Mouse (Mus musculus): ENCODE measurements at regions not wholly inside any gene's neighbourhood (a gene's known extent, or its start where the extent isn't known, plus 50 kb on each side); places are given as distances from the start of the nearest gene placed in this dataset.

DNA sequence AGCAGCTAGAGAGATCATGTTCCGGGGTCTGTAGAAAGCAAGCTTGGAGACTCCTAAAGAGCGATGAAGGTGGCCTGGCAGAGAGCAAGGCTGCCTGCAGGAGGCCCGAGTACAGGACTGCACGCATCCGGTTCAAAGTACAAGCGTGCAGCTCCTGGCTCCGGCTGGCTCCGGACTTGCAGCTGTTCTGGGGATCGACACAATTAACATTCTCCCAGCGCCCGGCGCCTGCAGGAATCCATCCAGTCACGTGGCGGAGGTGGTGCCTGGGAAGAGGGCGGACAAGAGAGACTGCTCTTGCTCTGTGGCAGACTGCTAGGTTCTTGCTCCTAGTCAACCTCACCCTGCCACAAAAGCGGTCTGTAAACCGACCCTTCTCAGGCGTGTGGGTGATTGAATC lies 86.9 kb downstream of the Bdh1 start:
- peak overlapping the region; percentile 38 for H3K9ac ChIP-seq (ENCODE audit: low read length)
- peak; percentile 94 for DNase-seq (ENCODE audit: low spot score, missing footprints)
- H3K36me3 ChIP-seq (ENCODE audit: control insufficient read depth, insufficient read depth, low read length), result no peaks in the 10 kb centered on the region
- ATAC-seq (ENCODE audit: low FRiP score), result peak; percentile 87
- H3K4me1 ChIP-seq (ENCODE audit: control insufficient read depth, insufficient read depth, low read length), result peaks cover 14% of the 10 kb centered on the region
- no peak overlapping the region for H3K4me3 ChIP-seq (ENCODE audit: low read depth, low read length)
- peak overlapping the region; percentile 22; the same call in 1 of the 2 replicates for H3K27ac ChIP-seq (ENCODE audit: low read depth, low read length)
- no peaks in the 10 kb centered on the region for H3K9me3 ChIP-seq (ENCODE audit: control insufficient read depth, low read length)
- H3K4me2 ChIP-seq, result peak overlapping the region; percentile 30
- under 1% methylated on average over 18 of the region's 18 CpGs for WGBS
- no peaks in the 10 kb centered on the region; the same call in 1 of the 2 replicates for H3K27me3 ChIP-seq (ENCODE audit: control insufficient read depth, insufficient read depth, low read length)

DNA sequence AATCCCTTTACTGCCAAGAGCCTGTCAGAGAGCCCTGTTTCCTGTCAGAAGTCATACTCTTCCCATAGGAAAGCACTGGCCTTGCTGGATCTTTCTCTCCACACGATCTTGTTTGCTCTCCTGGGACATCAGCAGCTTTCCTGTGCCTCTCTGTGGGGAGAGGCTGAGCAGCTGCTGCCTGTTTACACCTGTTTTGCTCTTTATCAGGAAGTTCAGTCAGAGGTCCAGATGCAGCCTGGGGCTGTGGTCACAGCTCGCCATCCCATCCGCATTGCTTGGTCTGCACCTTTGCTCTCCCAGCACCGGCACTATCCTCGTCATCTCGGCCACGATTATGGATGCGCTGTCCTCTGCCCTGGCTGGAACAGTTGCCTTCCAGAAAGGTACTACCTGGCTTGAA lies 88.0 kb downstream of the Bdh1 start:
- H3K27ac ChIP-seq (ENCODE audit: low read depth, low read length), result no peak overlapping the region
- DNase-seq (ENCODE audit: low spot score, missing footprints), result no peak
- no peak for ATAC-seq (ENCODE audit: low FRiP score)
- no peaks in the 10 kb centered on the region for H3K9me3 ChIP-seq (ENCODE audit: control insufficient read depth, low read length)
- WGBS, result 78% methylated on average over 8 of the region's 8 CpGs
- no peak overlapping the region for H3K4me3 ChIP-seq (ENCODE audit: low read depth, low read length)
- no peak overlapping the region for H3K4me2 ChIP-seq
- H3K36me3 ChIP-seq (ENCODE audit: control insufficient read depth, insufficient read depth, low read length), result no peaks in the 10 kb centered on the region
- peaks cover 14% of the 10 kb centered on the region for H3K4me1 ChIP-seq (ENCODE audit: control insufficient read depth, insufficient read depth, low read length)
- H3K9ac ChIP-seq (ENCODE audit: low read length), result no peak overlapping the region
- H3K27me3 ChIP-seq (ENCODE audit: control insufficient read depth, insufficient read depth, low read length), result no peaks in the 10 kb centered on the region; the same call in 1 of the 2 replicates

GRCm38 (mm10) chr16:31518816-31519215 lies 96.7 kb downstream of the Bdh1 start:
- DNase-seq (ENCODE audit: low spot score, missing footprints), result no peak
- H3K4me1 ChIP-seq (ENCODE audit: control insufficient read depth, insufficient read depth, low read length), result no peaks in the 10 kb centered on the region
- no peak overlapping the region for H3K4me2 ChIP-seq
- peaks cover 3% of the 10 kb centered on the region; the same call in 1 of the 2 replicates for H3K9me3 ChIP-seq (ENCODE audit: control insufficient read depth, low read length)
- no peak overlapping the region for H3K9ac ChIP-seq (ENCODE audit: low read length)
- no peak overlapping the region for H3K27ac ChIP-seq (ENCODE audit: low read depth, low read length)
- ATAC-seq (ENCODE audit: low FRiP score), result no peak
- H3K4me3 ChIP-seq (ENCODE audit: low read depth, low read length), result no peak overlapping the region
- no peaks in the 10 kb centered on the region for H3K27me3 ChIP-seq (ENCODE audit: control insufficient read depth, insufficient read depth, low read length)
- WGBS, result 95% methylated on average over 3 of the region's 3 CpGs
- H3K36me3 ChIP-seq (ENCODE audit: control insufficient read depth, insufficient read depth, low read length), result no peaks in the 10 kb centered on the region

- Histone ChIP-seq H3K4me2 (no peak overlapping the region), H3K9ac (ENCODE audit: low read length) (no peak overlapping the region), H3K27ac (ENCODE audit: low read depth, low read length) (no peak overlapping the region), H3K36me3 (ENCODE audit: control insufficient read depth, insufficient read depth, low read length) (no peaks in the 10 kb centered on the region), H3K4me3 (ENCODE audit: low read depth, low read length) (no peak overlapping the region), H3K4me1 (ENCODE audit: control insufficient read depth, insufficient read depth, low read length) (no peaks in the 10 kb centered on the region), H3K27me3 (ENCODE audit: control insufficient read depth, insufficient read depth, low read length) (no peaks in the 10 kb centered on the region), H3K9me3 (ENCODE audit: control insufficient read depth, low read length) (peaks cover 3% of the 10 kb centered on the region; the same call in 1 of the 2 replicates)
- ATAC-seq (ENCODE audit: low FRiP score) (no peak), DNase-seq (ENCODE audit: low spot score, missing footprints) (no peak)
- 79% methylated on average over 9 of the region's 9 CpGs for WGBS
These were observed 98.0 kb downstream of the Bdh1 start for GRCm38 (mm10) chr16:31520081-31520480.

DNA sequence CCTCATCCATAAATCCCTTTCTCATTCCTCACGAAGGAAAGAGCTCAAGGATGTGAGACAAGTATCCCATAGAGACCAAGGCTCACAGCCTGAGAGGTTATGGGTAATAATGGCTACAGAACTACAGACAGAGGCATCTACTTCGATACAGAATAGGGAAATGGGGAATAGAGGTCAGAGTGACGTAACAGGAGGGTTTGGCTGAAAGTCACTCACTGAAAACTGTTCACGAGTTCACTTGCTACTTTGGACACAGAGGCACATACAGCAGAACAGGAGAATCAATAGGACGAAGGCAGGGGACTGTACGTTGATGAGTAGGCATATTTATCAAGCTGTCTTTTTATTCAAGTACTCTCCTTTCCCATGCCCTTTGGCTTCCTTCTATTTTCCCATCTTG lies 99.7 kb downstream of the Bdh1 start:
- H3K27ac ChIP-seq (ENCODE audit: low read depth, low read length), result no peak overlapping the region
- no peaks in the 10 kb centered on the region for H3K4me1 ChIP-seq (ENCODE audit: control insufficient read depth, insufficient read depth, low read length)
- H3K36me3 ChIP-seq (ENCODE audit: control insufficient read depth, insufficient read depth, low read length), result no peaks in the 10 kb centered on the region
- H3K4me3 ChIP-seq (ENCODE audit: low read depth, low read length), result no peak overlapping the region
- no peak for DNase-seq (ENCODE audit: low spot score, missing footprints)
- H3K9ac ChIP-seq (ENCODE audit: low read length), result no peak overlapping the region
- no peak overlapping the region for H3K4me2 ChIP-seq
- no peak for ATAC-seq (ENCODE audit: low FRiP score)
- peaks cover 3% of the 10 kb centered on the region; the same call in 1 of the 2 replicates for H3K9me3 ChIP-seq (ENCODE audit: control insufficient read depth, low read length)
- WGBS, result 79% methylated on average over 6 of the region's 6 CpGs
- no peaks in the 10 kb centered on the region for H3K27me3 ChIP-seq (ENCODE audit: control insufficient read depth, insufficient read depth, low read length)

DNA sequence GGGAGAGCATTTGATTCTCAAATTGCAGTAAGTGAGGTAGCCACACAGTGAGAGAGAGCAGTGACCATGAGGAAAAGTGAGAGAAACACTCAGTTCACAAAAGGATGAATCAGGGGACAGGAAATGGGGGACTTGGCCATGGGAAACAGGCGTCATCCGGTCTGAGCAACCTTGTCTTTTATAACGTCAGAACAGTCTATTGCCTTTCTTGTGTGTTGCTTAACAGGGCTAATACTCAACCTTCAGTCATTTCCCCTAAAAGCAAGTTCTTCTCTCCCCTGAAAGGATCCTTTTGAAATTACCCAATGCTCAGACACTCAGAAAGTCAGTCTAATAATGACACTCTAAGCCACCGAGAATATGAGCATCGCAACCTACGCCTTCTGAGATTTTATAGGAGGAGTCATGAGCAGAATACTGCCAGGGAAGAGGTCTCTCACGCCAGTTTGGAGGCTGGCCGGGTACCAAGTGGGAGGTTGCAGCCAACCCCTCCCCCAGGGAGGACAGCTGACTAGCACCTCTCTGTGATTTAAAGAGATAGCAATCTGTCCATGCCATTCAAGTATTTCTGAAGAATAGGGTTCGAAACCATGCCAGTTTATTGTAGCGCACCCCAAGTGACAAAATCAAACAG lies 104.7 kb downstream of the Bdh1 start:
- 0 out of 2 replicates have a peak, but pooled peaks cover 2% of the 10 kb centered on the region for H3K27me3 ChIP-seq (ENCODE audit: control insufficient read depth, insufficient read depth, low read length)
- H3K9ac ChIP-seq (ENCODE audit: low read length), result no peak overlapping the region
- ATAC-seq (ENCODE audit: low FRiP score) (no peak), DNase-seq (ENCODE audit: low spot score, missing footprints) (no peak)
- no peaks in the 10 kb centered on the region for H3K36me3 ChIP-seq (ENCODE audit: control insufficient read depth, insufficient read depth, low read length)
- no peak overlapping the region for H3K27ac ChIP-seq (ENCODE audit: low read depth, low read length)
- 88% methylated on average over 10 of the region's 10 CpGs for WGBS
- no peaks in the 10 kb centered on the region for H3K4me1 ChIP-seq (ENCODE audit: control insufficient read depth, insufficient read depth, low read length)
- H3K4me3 ChIP-seq (ENCODE audit: low read depth, low read length), result no peak overlapping the region
- no peak overlapping the region for H3K4me2 ChIP-seq
- no peaks in the 10 kb centered on the region for H3K9me3 ChIP-seq (ENCODE audit: control insufficient read depth, low read length)

DNA sequence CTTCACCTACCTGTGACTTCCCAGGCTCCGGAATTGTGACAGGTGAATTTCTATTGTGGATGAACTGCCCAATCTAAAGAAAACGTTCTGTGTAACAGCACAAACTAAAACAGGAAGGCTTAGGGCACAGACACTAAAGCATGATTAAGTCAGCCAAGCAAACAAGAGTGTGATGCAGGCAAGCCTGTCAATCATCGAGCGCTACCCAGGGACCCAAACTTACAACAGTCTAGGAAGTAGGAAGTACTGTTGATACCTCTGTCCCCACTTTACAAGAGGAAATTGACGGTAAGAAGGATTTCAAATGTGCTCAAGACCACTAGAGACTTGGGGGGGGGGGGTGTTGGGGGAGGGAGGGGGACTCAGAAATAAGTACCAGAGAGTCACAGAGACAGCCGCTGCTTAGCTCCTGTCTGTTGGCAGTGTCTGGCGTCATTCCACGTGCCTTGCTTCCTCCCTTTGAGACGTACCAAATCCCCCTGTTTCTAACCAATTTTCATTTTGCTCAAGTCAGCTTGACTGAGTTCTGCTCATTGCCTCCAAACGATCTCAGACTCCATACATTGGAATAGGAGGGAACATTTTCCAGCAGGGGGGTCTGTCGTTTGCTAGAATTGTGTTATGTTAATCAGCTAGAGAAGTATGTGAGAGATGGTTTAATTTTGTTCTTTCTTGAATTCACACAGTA lies 106.7 kb downstream of the Bdh1 start:
- Histone ChIP-seq H3K4me3 (ENCODE audit: low read depth, low read length) (no peak overlapping the region), H3K4me2 (no peak overlapping the region), H3K9ac (ENCODE audit: low read length) (no peak overlapping the region), H3K27me3 (ENCODE audit: control insufficient read depth, insufficient read depth, low read length) (0 out of 2 replicates have a peak, but pooled peaks cover 2% of the 10 kb centered on the region), H3K9me3 (ENCODE audit: control insufficient read depth, low read length) (no peaks in the 10 kb centered on the region), H3K36me3 (ENCODE audit: control insufficient read depth, insufficient read depth, low read length) (no peaks in the 10 kb centered on the region), H3K27ac (ENCODE audit: low read depth, low read length) (no peak overlapping the region), H3K4me1 (ENCODE audit: control insufficient read depth, insufficient read depth, low read length) (peaks cover 4% of the 10 kb centered on the region; the same call in 1 of the 2 replicates)
- 72% methylated on average over 11 of the region's 11 CpGs for WGBS
- no peak for ATAC-seq (ENCODE audit: low FRiP score)
- peak; percentile 72 for DNase-seq (ENCODE audit: low spot score, missing footprints)

DNA sequence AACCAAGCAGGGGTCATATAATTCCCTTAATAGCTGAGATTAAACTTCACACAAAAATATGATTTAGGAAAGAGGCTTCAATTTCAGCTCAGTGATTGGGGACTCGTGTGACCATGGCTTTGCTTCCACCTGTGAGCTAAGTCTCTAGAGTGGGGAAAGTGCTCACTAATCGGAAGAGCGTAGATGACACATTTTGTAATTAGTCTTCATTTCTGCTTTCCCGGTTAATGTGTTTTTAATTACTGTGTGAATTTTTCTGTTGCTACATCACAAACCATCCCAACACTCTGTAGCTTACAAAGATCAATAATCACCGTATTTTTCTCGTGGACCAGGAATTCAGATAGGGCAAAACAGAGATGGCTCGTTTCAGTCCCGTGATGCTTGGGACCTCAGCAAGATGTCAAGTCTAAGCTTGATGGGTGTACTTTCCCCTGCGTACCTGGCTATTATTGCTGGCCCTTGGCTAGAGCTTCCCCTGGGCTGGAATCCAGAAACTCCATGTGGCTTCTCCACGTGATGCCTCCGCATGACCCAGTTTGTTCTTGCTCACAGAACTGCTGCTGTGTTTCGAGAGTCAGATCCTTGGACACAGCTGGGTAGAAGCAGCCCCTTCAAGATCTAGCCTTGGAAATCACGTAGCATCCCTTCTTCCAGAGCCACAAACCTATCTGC lies 107.3 kb downstream of the Bdh1 start:
- Histone ChIP-seq H3K4me2 (no peak overlapping the region), H3K4me1 (ENCODE audit: control insufficient read depth, insufficient read depth, low read length) (peaks cover 6% of the 10 kb centered on the region; the same call in 1 of the 2 replicates), H3K36me3 (ENCODE audit: control insufficient read depth, insufficient read depth, low read length) (no peaks in the 10 kb centered on the region), H3K27me3 (ENCODE audit: control insufficient read depth, insufficient read depth, low read length) (0 out of 2 replicates have a peak, but pooled peaks cover 2% of the 10 kb centered on the region), H3K27ac (ENCODE audit: low read depth, low read length) (no peak overlapping the region), H3K4me3 (ENCODE audit: low read depth, low read length) (no peak overlapping the region), H3K9me3 (ENCODE audit: control insufficient read depth, low read length) (no peaks in the 10 kb centered on the region), H3K9ac (ENCODE audit: low read length) (no peak overlapping the region)
- WGBS, result 89% methylated on average over 13 of the region's 13 CpGs
- ATAC-seq (ENCODE audit: low FRiP score) (no peak), DNase-seq (ENCODE audit: low spot score, missing footprints) (no peak)

DNA sequence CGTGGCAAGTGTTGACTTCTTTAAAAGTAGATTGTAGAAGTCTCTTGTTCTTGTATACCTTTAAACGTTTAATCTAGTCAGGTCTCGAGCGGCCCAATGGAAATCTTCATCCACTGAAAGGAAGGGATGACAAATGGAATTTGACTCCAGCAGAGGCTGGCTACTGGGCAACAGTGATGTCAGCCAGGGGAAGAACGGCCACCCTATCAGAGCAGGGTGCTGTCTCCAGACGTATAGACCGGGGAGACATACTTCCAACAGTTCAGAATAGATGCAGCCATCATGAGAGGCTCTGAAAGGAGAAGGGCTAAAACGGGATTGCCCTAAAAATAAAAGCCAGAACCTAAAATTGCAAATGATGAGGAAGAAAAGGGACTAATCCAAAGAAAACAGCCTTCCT lies 108.0 kb downstream of the Bdh1 start:
- WGBS, result 84% methylated on average over 8 of the region's 8 CpGs
- no peaks in the 10 kb centered on the region for H3K9me3 ChIP-seq (ENCODE audit: control insufficient read depth, low read length)
- no peak overlapping the region for H3K9ac ChIP-seq (ENCODE audit: low read length)
- H3K4me3 ChIP-seq (ENCODE audit: low read depth, low read length), result no peak overlapping the region
- DNase-seq (ENCODE audit: low spot score, missing footprints) (no peak), ATAC-seq (ENCODE audit: low FRiP score) (no peak)
- H3K27ac ChIP-seq (ENCODE audit: low read depth, low read length), result no peak overlapping the region
- H3K4me1 ChIP-seq (ENCODE audit: control insufficient read depth, insufficient read depth, low read length), result peaks cover 12% of the 10 kb centered on the region
- 0 out of 2 replicates have a peak, but pooled peaks cover 2% of the 10 kb centered on the region for H3K27me3 ChIP-seq (ENCODE audit: control insufficient read depth, insufficient read depth, low read length)
- H3K4me2 ChIP-seq, result no peak overlapping the region
- H3K36me3 ChIP-seq (ENCODE audit: control insufficient read depth, insufficient read depth, low read length), result no peaks in the 10 kb centered on the region
